Mouse (Mus musculus): ENCODE measurements at regions not wholly inside any gene's neighbourhood (a gene's known extent, or its start where the extent isn't known, plus 50 kb on each side); places are given as distances from the start of the nearest gene placed in this dataset.

DNA sequence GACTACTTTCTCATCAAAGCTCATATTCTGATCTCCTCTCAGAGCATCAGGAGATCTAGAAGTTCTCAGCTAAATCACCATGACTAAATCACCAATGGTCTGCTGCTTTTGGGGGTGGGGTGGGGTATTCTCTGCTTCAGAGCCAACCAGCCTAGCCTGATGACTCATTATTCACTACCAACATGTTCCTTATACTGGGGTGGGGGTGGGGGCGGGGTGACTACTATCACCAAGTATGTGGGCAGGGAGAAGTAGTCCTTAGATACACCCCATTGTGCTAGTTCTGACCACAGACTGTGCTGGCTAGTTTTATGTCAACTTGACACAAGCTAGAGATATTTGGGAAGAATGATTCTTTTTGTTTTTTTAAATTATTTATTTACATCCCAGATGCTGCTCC, 143.0 kb downstream of the Cbln1 start:
- Histone ChIP-seq H3K4me3 (ENCODE audit: low read depth, low read length) (no peak overlapping the region), H3K9me3 (ENCODE audit: low read length) (no peaks in the 10 kb centered on the region), H3K9ac (replicated peaks; ENCODE audit: low read depth) (no peak overlapping the region), H3K4me1 (ENCODE audit: insufficient read depth, low read depth, low read length) (no peaks in the 10 kb centered on the region), H3K4me2 (replicated peaks; ENCODE audit: low read depth, low read length) (no peak overlapping the region), H3K27ac (ENCODE audit: low read length) (no peak overlapping the region), H3K27me3 (replicated peaks; ENCODE audit: insufficient read depth, low read length) (no peaks in the 10 kb centered on the region), H3K36me3 (ENCODE audit: insufficient read depth, low read length) (no peaks in the 10 kb centered on the region)
- ATAC-seq (no peak), DNase-seq (ENCODE audit: low spot score) (no peak)
- TF ChIP-seq EP300 (IDR thresholded peaks at IDR 0.05) (no peak), CTCF (IDR thresholded peaks at IDR 0.05) (no peak)
- WGBS, result 83% methylated on average over 1 of the region's 1 CpGs

DNA sequence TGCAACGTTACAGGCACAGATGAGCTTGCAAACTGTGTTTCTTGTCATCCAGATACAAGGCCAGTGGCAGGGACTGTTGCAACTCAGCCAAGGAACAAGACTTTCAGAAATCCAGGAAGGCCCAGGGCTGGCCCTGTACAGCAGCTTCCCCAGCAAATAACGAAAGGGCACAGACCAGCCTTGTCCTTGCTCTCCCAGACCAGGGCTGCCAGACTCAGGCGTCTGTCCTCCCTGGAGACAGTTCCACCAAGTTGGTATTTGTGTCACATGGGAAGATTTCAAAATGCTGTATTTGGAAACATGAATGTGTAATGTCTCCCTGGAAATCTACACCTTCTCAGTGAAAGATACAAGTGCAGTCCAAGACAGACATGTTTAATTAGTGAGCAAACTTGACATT, 157.8 kb downstream of the Cbln1 start:
- Histone ChIP-seq H3K36me3 (ENCODE audit: insufficient read depth, low read length) (no peaks in the 10 kb centered on the region), H3K27me3 (replicated peaks; ENCODE audit: insufficient read depth, low read length) (no peaks in the 10 kb centered on the region), H3K27ac (ENCODE audit: low read length) (no peak overlapping the region), H3K4me1 (ENCODE audit: insufficient read depth, low read depth, low read length) (no peaks in the 10 kb centered on the region), H3K4me2 (replicated peaks; ENCODE audit: low read depth, low read length) (no peak overlapping the region), H3K9ac (replicated peaks; ENCODE audit: low read depth) (no peak overlapping the region), H3K9me3 (ENCODE audit: low read length) (no peaks in the 10 kb centered on the region), H3K4me3 (ENCODE audit: low read depth, low read length) (no peak overlapping the region)
- ATAC-seq, result no peak
- no peak for TF ChIP-seq EP300 (IDR thresholded peaks at IDR 0.05)
- TF ChIP-seq CTCF (IDR thresholded peaks at IDR 0.05), result no peak
- DNase-seq (ENCODE audit: low spot score), result no peak
- WGBS, result 46% methylated on average over 3 of the region's 3 CpGs

DNA sequence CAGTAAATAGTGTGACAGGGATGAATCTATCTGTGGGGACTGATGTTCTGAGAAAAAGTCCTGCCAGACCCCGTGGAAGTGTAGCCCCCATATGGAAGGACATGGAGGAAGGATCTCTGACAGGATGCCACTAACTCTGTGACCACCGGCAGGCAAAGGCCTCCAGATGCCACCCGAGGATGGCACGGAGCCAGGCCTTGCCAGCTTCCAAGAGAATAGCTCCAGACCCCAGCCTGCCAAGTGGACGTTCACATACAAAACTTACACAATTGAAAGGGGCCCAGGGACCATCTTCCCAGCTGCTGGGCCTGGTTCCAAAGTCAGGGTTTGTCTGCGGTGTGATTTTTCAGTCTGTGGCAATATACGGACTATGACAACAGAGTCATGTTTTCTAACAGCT, 161.1 kb downstream of the Cbln1 start:
- no peaks in the 10 kb centered on the region for H3K27me3 ChIP-seq (replicated peaks; ENCODE audit: insufficient read depth, low read length)
- no peaks in the 10 kb centered on the region for H3K36me3 ChIP-seq (ENCODE audit: insufficient read depth, low read length)
- H3K4me1 ChIP-seq (ENCODE audit: insufficient read depth, low read depth, low read length), result no peaks in the 10 kb centered on the region
- DNase-seq (ENCODE audit: low spot score), result peak; percentile 10
- WGBS, result 51% methylated on average over 7 of the region's 7 CpGs
- TF ChIP-seq EP300 (IDR thresholded peaks at IDR 0.05) (no peak), CTCF (IDR thresholded peaks at IDR 0.05) (no peak)
- no peak overlapping the region for H3K9ac ChIP-seq (replicated peaks; ENCODE audit: low read depth)
- no peak for ATAC-seq
- H3K4me3 ChIP-seq (ENCODE audit: low read depth, low read length), result no peak overlapping the region
- no peak overlapping the region for H3K4me2 ChIP-seq (replicated peaks; ENCODE audit: low read depth, low read length)
- H3K9me3 ChIP-seq (ENCODE audit: low read length), result no peaks in the 10 kb centered on the region
- no peak overlapping the region for H3K27ac ChIP-seq (ENCODE audit: low read length)

DNA sequence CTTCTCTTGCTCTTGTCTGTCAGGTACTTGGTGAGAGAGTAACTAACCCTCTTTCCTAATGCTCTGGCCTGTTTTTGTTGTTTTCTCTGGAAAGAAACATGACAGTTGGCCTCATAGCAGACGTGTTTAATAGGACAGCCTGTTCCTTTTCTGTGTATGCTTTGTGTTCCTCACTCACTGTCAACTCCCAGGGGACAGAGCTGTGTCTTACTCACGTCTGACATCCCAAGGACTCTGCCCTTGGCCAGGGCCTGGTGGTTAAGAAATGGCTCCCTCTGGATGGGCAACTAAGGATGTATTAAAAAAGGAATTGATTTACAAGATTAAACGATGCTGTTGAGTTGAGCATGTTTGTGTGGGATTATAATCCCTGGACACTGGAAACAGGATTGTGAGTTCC, 164.1 kb downstream of the Cbln1 start:
- H3K4me2 ChIP-seq (replicated peaks; ENCODE audit: low read depth, low read length), result no peak overlapping the region
- H3K27me3 ChIP-seq (replicated peaks; ENCODE audit: insufficient read depth, low read length), result no peaks in the 10 kb centered on the region
- no peak for TF ChIP-seq EP300 (IDR thresholded peaks at IDR 0.05)
- no peak for TF ChIP-seq CTCF (IDR thresholded peaks at IDR 0.05)
- 61% methylated on average over 3 of the region's 3 CpGs for WGBS
- no peaks in the 10 kb centered on the region for H3K9me3 ChIP-seq (ENCODE audit: low read length)
- H3K4me3 ChIP-seq (ENCODE audit: low read depth, low read length), result no peak overlapping the region
- no peak overlapping the region for H3K9ac ChIP-seq (replicated peaks; ENCODE audit: low read depth)
- no peaks in the 10 kb centered on the region for H3K4me1 ChIP-seq (ENCODE audit: insufficient read depth, low read depth, low read length)
- DNase-seq (ENCODE audit: low spot score) (no peak), ATAC-seq (no peak)
- no peak overlapping the region for H3K27ac ChIP-seq (ENCODE audit: low read length)
- no peaks in the 10 kb centered on the region for H3K36me3 ChIP-seq (ENCODE audit: insufficient read depth, low read length)

DNA sequence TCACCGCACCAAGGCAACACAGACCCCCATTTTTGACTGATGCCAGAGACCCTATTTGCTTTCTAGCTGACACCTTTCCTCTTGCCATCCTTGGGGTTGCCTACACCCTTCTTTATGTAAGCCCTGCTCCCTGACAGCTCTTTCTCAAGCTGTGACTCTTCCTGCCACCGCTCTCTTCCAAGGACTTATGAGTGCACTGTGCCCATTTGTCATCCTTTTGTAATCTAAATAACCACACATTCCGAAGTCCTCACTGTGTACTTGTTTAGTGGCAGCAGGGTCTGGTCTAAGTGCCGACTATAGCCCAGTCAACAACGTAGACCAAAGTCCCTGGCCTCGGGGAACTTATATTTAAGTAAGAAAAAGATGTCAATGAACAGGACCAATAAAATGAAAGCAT, 167.4 kb downstream of the Cbln1 start:
- DNase-seq (ENCODE audit: low spot score), result no peak
- no peaks in the 10 kb centered on the region for H3K4me1 ChIP-seq (ENCODE audit: insufficient read depth, low read depth, low read length)

DNA sequence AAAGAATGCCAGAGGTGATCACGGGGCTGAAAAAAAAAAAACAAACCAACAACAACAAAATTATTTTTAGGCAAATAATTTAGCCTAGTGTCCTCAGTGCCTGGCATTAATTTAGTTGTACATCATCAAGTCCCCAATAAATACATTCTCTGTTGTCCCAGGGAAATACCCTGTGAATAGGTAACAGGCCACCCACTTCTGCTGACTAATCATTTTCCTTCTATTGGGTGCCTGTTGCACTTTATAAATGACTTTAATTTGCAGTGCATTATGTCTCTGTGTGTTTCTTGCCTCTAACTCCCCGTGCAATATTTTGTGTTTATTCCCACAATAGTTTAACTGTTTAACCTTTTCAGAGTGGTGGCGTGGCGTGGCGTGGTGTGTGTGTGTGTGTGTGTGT, 168.9 kb downstream of the Cbln1 start:
- no peak for DNase-seq (ENCODE audit: low spot score)
- H3K9ac ChIP-seq (replicated peaks; ENCODE audit: low read depth), result no peak overlapping the region
- no peak overlapping the region for H3K27ac ChIP-seq (ENCODE audit: low read length)
- no peaks in the 10 kb centered on the region for H3K9me3 ChIP-seq (ENCODE audit: low read length)
- no peak for ATAC-seq
- H3K4me2 ChIP-seq (replicated peaks; ENCODE audit: low read depth, low read length), result no peak overlapping the region
- no peak overlapping the region for H3K4me3 ChIP-seq (ENCODE audit: low read depth, low read length)
- no peaks in the 10 kb centered on the region for H3K27me3 ChIP-seq (replicated peaks; ENCODE audit: insufficient read depth, low read length)
- WGBS, result 85% methylated on average over 5 of the region's 5 CpGs
- no peaks in the 10 kb centered on the region for H3K4me1 ChIP-seq (ENCODE audit: insufficient read depth, low read depth, low read length)
- H3K36me3 ChIP-seq (ENCODE audit: insufficient read depth, low read length), result no peaks in the 10 kb centered on the region
- TF ChIP-seq CTCF (IDR thresholded peaks at IDR 0.05) (no peak), EP300 (IDR thresholded peaks at IDR 0.05) (no peak)

More for the DNA sequence above, 167.4 kb downstream of the Cbln1 start:
- TF ChIP-seq EP300 (IDR thresholded peaks at IDR 0.05) (no peak), CTCF (IDR thresholded peaks at IDR 0.05) (no peak)
- no peaks in the 10 kb centered on the region for H3K9me3 ChIP-seq (ENCODE audit: low read length)
- WGBS, result 64% methylated on average over 6 of the region's 6 CpGs
- no peak for ATAC-seq
- no peaks in the 10 kb centered on the region for H3K36me3 ChIP-seq (ENCODE audit: insufficient read depth, low read length)
- H3K4me2 ChIP-seq (replicated peaks; ENCODE audit: low read depth, low read length), result no peak overlapping the region
- H3K9ac ChIP-seq (replicated peaks; ENCODE audit: low read depth), result no peak overlapping the region
- H3K27me3 ChIP-seq (replicated peaks; ENCODE audit: insufficient read depth, low read length), result no peaks in the 10 kb centered on the region
- no peak overlapping the region for H3K27ac ChIP-seq (ENCODE audit: low read length)
- no peak overlapping the region for H3K4me3 ChIP-seq (ENCODE audit: low read depth, low read length)

DNA sequence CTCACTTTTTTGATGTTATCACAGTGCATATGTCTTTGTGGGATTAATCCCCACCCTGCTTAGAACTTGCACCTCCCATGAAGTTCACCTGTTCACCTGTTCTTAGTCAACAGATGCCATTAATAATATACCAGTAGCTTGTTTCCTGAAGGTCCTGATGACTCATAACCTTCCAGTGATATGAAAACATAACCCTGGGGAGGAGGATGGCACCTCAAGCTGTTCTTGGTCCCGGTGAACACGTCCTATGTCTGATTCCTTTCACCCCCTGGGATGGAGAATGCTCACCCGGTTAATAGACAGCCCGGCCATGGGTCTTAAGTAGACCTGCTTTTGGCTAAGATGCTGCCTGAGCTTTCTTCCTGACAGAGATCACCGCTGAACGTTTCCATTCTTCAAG, 174.6 kb downstream of the Cbln1 start:
- no peak overlapping the region for H3K27ac ChIP-seq (ENCODE audit: low read length)
- H3K9ac ChIP-seq (replicated peaks; ENCODE audit: low read depth), result no peak overlapping the region
- H3K9me3 ChIP-seq (ENCODE audit: low read length), result no peaks in the 10 kb centered on the region
- no peak overlapping the region for H3K4me2 ChIP-seq (replicated peaks; ENCODE audit: low read depth, low read length)
- ATAC-seq (no peak), DNase-seq (ENCODE audit: low spot score) (no peak)
- no peaks in the 10 kb centered on the region for H3K27me3 ChIP-seq (replicated peaks; ENCODE audit: insufficient read depth, low read length)
- TF ChIP-seq CTCF (IDR thresholded peaks at IDR 0.05), result no peak
- no peak for TF ChIP-seq EP300 (IDR thresholded peaks at IDR 0.05)
- H3K4me3 ChIP-seq (ENCODE audit: low read depth, low read length), result no peak overlapping the region
- H3K36me3 ChIP-seq (ENCODE audit: insufficient read depth, low read length), result no peaks in the 10 kb centered on the region
- no peaks in the 10 kb centered on the region for H3K4me1 ChIP-seq (ENCODE audit: insufficient read depth, low read depth, low read length)
- 87% methylated on average over 6 of the region's 6 CpGs for WGBS

Data from lung, postnatal 0 days (tissue).